Mouse (Mus musculus) CH12.LX (cell line): ENCODE results near the gene Lgr4. TPM values are rescaled to one million over a fixed set of nuclear protein-coding genes. Genes with fewer than 3 reads are reported as not detected.
A peak's percentile ranks its signal among the peaks of the same experiment; 100 is the strongest.

ENCODE experiments used
- DNase-seq: peaks from one replicate; pipeline ENCODE4 v3.0.0-alpha.2; 2013; ENCODE audit errors: extremely low read depth
- H3K27ac ChIP-seq: 2 replicates; pipeline ENCODE4 v1.5.1; 2012; ENCODE audit warnings: low read depth, mild to moderate bottlenecking, control low read depth, moderate library complexity; ENCODE audit not compliant: insufficient read depth
- H3K27me3 ChIP-seq: replicated peaks from 2 replicates; pipeline ENCODE3; 2012; ENCODE audit warnings: inconsistent platforms
- H3K36me3 ChIP-seq, 2 experiments: replicated peaks in 1 of 2; 2 replicates each; pipeline versions ENCODE3 to v1.6.1; 2012; ENCODE audit warnings: inconsistent platforms in 1 of 2, low read length in 1 of 2, mild to moderate bottlenecking in 1 of 2, mixed read lengths in 1 of 2, moderate library complexity in 1 of 2; ENCODE audit not compliant: control insufficient read depth in 1 of 2, insufficient read depth in 1 of 2
- H3K4me1 ChIP-seq, 2 experiments: 2 replicates each; pipeline ENCODE4 v1.6.1; 2012; ENCODE audit warnings: inconsistent platforms in 1 of 2, moderate library complexity in 1 of 2; ENCODE audit not compliant: insufficient read depth in 2 of 2, control insufficient read depth in 1 of 2
- H3K4me2 ChIP-seq: 2 replicates; pipeline ENCODE4 v1.6.1; 2012; ENCODE audit warnings: low read depth, mild to moderate bottlenecking, control low read depth; ENCODE audit not compliant: poor library complexity, insufficient read depth, severe bottlenecking
- H3K4me3 ChIP-seq, 3 experiments: fragments of 150-350 bp in 1 of 3; sonication (generic) in 1 of 3; replicated peaks in 1 of 3; 2 replicates each; pipeline versions ENCODE3 to v1.5.1; 2011 to 2012; ENCODE audit warnings: low read depth in 2 of 3, low read length in 2 of 3, mild to moderate bottlenecking in 2 of 3, moderate library complexity in 2 of 3, control low read depth in 1 of 3, improper control_type of control experiment in 1 of 3, inconsistent platforms in 1 of 3, mixed read lengths in 1 of 3; ENCODE audit not compliant: poor library complexity in 1 of 3
- H3K79me2 ChIP-seq: replicated peaks from 2 replicates; pipeline ENCODE4 v1.6.1; 2012; ENCODE audit warnings: mild to moderate bottlenecking, moderate library complexity; ENCODE audit not compliant: control insufficient read depth, poor library complexity, insufficient read depth, severe bottlenecking; ENCODE audit errors: extremely low read depth
- H3K9ac ChIP-seq: 2 replicates; pipeline ENCODE4 v1.6.1; 2012; ENCODE audit warnings: low read depth, mild to moderate bottlenecking, control low read depth, moderate library complexity; ENCODE audit not compliant: insufficient read depth
- H3K9me3 ChIP-seq: replicated peaks from 2 replicates; pipeline ENCODE3; 2012; ENCODE audit warnings: low read length, inconsistent platforms, mixed read lengths
- CHD1 ChIP-seq: IDR thresholded peaks from 2 replicates; pipeline ENCODE4 v1.6.1; 2012; ENCODE audit warnings: low read depth, low read length, improper control_type of control experiment, inconsistent platforms
- CHD2 ChIP-seq: IDR thresholded peaks from 2 replicates; pipeline ENCODE4 v1.6.1; 2011; ENCODE audit warnings: low read length, improper control_type of control experiment
- CTCF ChIP-seq, 2 experiments: IDR thresholded peaks in 1 of 2; conservative IDR thresholded peaks in 1 of 2; 2 replicates each; pipeline ENCODE4 v1.5.1; 2011 to 2012; ENCODE audit warnings: low read depth in 2 of 2, low read length in 2 of 2, improper control_type of control experiment in 1 of 2, inconsistent platforms in 1 of 2, mild to moderate bottlenecking in 1 of 2, moderate library complexity in 1 of 2
- ELF1 ChIP-seq: IDR thresholded peaks from 2 replicates; pipeline ENCODE4 v1.6.1; 2014; ENCODE audit warnings: low read depth, mild to moderate bottlenecking, inconsistent platforms, low read length, improper control_type of control experiment
- IRF4 ChIP-seq: IDR thresholded peaks from 2 replicates; pipeline ENCODE4 v1.6.1; 2014; ENCODE audit warnings: low read depth, mild to moderate bottlenecking, inconsistent platforms, low read length, improper control_type of control experiment
- JUN ChIP-seq: IDR thresholded peaks from 2 replicates; pipeline ENCODE4 v1.6.1; 2011; ENCODE audit warnings: low read depth, mild to moderate bottlenecking, low read length, improper control_type of control experiment, moderate library complexity; ENCODE audit not compliant: insufficient read depth
- KAT2A ChIP-seq: IDR thresholded peaks from 2 replicates; pipeline ENCODE4 v1.6.1; 2012; ENCODE audit warnings: low read length, improper control_type of control experiment, inconsistent platforms; ENCODE audit not compliant: insufficient replicate concordance
- MAFK ChIP-seq: IDR thresholded peaks from 2 replicates; pipeline ENCODE4 v1.6.1; 2011; ENCODE audit warnings: low read length, improper control_type of control experiment; ENCODE audit not compliant: insufficient replicate concordance
- MAZ ChIP-seq: IDR thresholded peaks from 2 replicates; pipeline ENCODE4 v1.6.1; 2012; ENCODE audit warnings: low read depth, mild to moderate bottlenecking, inconsistent platforms, low read length, improper control_type of control experiment, moderate library complexity
- MEF2A ChIP-seq: IDR thresholded peaks from 2 replicates; pipeline ENCODE4 v1.6.1; 2014; ENCODE audit warnings: low read depth, mild to moderate bottlenecking, inconsistent platforms, low read length, improper control_type of control experiment, borderline replicate concordance
- MXI1 ChIP-seq: IDR thresholded peaks from 2 replicates; pipeline ENCODE4 v1.6.1; 2011; ENCODE audit warnings: mild to moderate bottlenecking, low read depth, low read length, improper control_type of control experiment
- PAX5 ChIP-seq: IDR thresholded peaks from 2 replicates; pipeline ENCODE4 v1.6.1; 2012; ENCODE audit warnings: low read length, inconsistent platforms, mixed read lengths
- POLR2A ChIP-seq: IDR thresholded peaks from 2 replicates; pipeline ENCODE4 v1.6.1; 2011; ENCODE audit warnings: low read depth, mild to moderate bottlenecking, improper control_type of control experiment, low read length
- RAD21 ChIP-seq: IDR thresholded peaks from 2 replicates; pipeline ENCODE4 v1.6.1; 2011; ENCODE audit warnings: low read depth, mild to moderate bottlenecking, low read length, improper control_type of control experiment, moderate library complexity
- RCOR1 ChIP-seq: conservative IDR thresholded peaks from 2 replicates; pipeline ENCODE4 v1.6.1; 2012; ENCODE audit warnings: low read depth, mild to moderate bottlenecking, inconsistent platforms, low read length, improper control_type of control experiment
- SMC3 ChIP-seq: IDR thresholded peaks from 2 replicates; pipeline ENCODE4 v1.6.1; 2011; ENCODE audit warnings: low read depth, low read length, improper control_type of control experiment
- UBTF ChIP-seq: IDR thresholded peaks from 2 replicates; pipeline ENCODE4 v1.6.1; 2012; ENCODE audit warnings: low read depth, mild to moderate bottlenecking, inconsistent platforms, low read length, improper control_type of control experiment, moderate library complexity
- USF1 ChIP-seq: IDR thresholded peaks from 2 replicates; pipeline ENCODE4 v1.6.1; 2014; ENCODE audit warnings: low read depth, mild to moderate bottlenecking, inconsistent platforms, low read length, improper control_type of control experiment
- USF2 ChIP-seq: conservative IDR thresholded peaks from 2 replicates; pipeline ENCODE4 v1.6.1; 2011; ENCODE audit warnings: low read depth, low read length, improper control_type of control experiment
- ZC3H11A ChIP-seq: IDR thresholded peaks from 2 replicates; pipeline ENCODE4 v1.6.1; 2012; ENCODE audit warnings: low read depth, mild to moderate bottlenecking, inconsistent platforms, low read length, improper control_type of control experiment
- ZKSCAN1 ChIP-seq: IDR thresholded peaks from 2 replicates; pipeline ENCODE4 v1.6.1; 2012; ENCODE audit warnings: low read depth, inconsistent platforms, low read length, improper control_type of control experiment, borderline replicate concordance
- dilution Hi-C: fragments of 300-500 bp; cut with MboI; formaldehyde crosslinking; loops from 2 replicates; pipeline ENCODE4 v1.14.3; 2020; ENCODE audit warnings: low sequenced_read_pairs; ENCODE audit not compliant: extremely low pct_unique_long_range_greater_than_20kb, extremely low pct_ligation_motif_present
- in situ Hi-C: fragments of 300-500 bp; cut with MboI; formaldehyde crosslinking; loops from 3 replicates; pipeline ENCODE4 v1.14.3; 2019; ENCODE audit warnings: low sequenced_read_pairs, low pct_ligation_motif_present, low pct_unique_long_range_greater_than_20kb, mixed read lengths
- polyA plus RNA-seq: library from polyadenylated mRNA; unstranded; fragments of >175 nt; gene quantifications from 2 replicates; pipeline ENCODE4 v1.2.1, GENCODE M21; 2012; ENCODE audit warnings: low read depth; ENCODE audit not compliant: insufficient read length
- total RNA-seq, 2 experiments: library from RNA; depleted of rRNA; stranded (reverse); fragments of 300-350 nt in 1 of 2; fragments of >200 nt in 1 of 2; gene quantifications; 2 replicates each; pipeline ENCODE4 v1.2.3; 2012 to 2014

The Lgr4 gene
- total and polyA plus RNA-seq, 3 experiments: 6.1 to 11.4 (median 6.9) TPM

DNA sequence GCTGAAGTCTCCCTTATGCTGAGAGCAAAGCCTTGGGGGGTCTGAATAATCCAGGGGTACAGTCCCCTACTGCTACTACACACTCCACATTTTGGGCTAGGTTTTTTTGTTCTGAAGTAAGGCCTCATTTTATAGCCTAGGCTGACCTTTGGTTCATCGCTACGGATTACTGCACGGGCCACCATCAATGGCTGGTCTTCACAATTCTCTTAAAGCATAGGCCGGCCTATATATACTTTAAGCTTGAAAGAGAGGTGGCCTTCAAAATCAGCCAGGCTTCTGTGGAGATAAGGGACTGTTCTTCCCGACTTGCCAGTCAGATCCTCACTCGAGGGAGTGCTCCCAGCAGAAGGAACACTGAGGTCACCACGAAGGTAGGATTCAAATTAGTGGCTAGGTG, 14.6 kb upstream of the Lgr4 start:
- TF ChIP-seq MAZ: no peak
- no peak for TF ChIP-seq RAD21
- no peaks in the 10 kb centered on the region for H3K27me3 ChIP-seq
- no peaks in the 10 kb centered on the region for H3K9me3 ChIP-seq
- DNase-seq: no peak
- dilution Hi-C loops: no loop called here
- no peaks in the 10 kb centered on the region for H3K79me2 ChIP-seq
- peaks cover 15 to 40% of the 10 kb centered on the region in 2 experiments for H3K36me3 ChIP-seq
- no peak overlapping the region for H3K4me3 ChIP-seq
- no peak overlapping the region for H3K9ac ChIP-seq
- no peak overlapping the region for H3K27ac ChIP-seq
- no peak overlapping the region for H3K4me2 ChIP-seq
- in situ Hi-C loops: loop anchor here (25.0 kb wide), 2 partner anchors 159 to 659 kb away; no protein-coding TSS in a partner anchor
- H3K4me1 ChIP-seq: no peaks in the 10 kb centered on the region

DNA sequence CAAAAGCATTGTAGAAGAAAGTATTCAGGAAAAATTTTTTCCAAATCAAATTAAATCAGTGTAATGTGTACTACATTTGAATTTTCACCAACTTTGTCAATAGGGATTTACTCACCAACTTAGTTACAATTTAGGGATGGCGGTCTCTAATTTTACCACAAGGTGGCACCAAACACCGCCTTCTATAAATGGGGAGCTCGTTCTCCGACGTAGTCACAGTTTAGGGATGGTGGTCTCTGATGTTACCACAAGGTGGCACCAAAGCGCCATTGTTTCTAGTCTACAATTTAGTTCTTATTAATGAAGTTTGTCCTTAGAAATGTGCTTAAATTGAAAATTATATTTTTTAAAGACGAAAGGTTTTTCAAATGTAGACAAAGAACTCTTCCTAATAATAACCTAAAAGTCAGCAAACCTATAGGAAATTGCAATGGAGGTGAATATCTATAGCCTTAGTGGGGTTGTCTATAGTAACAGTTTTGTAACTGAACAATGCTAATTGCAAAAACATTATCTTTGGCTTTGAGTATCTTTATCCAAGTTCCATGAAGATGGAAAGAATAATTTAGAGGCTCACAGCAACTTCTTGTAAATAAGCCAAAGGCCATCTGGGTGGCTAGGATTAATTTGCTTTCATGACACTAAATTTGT, 13.2 kb upstream of the Lgr4 start:
- DNase-seq: peak; percentile 89
- Histone ChIP-seq H3K36me3 (peaks cover 12 to 28% of the 10 kb centered on the region in 2 experiments), H3K4me3 (no peak overlapping the region), H3K9ac (no peak overlapping the region), H3K4me1 (no peaks in the 10 kb centered on the region), H3K79me2 (no peaks in the 10 kb centered on the region), H3K27me3 (no peaks in the 10 kb centered on the region), H3K9me3 (no peaks in the 10 kb centered on the region), H3K4me2 (no peak overlapping the region), H3K27ac (no peak overlapping the region)
- peak; percentile 22; the same call in 1 of the 2 replicates for TF ChIP-seq POLR2A
- TF ChIP-seq MEF2A: no peak
- no peak for TF ChIP-seq JUN
- TF ChIP-seq ZC3H11A: peak; percentile 88
- TF ChIP-seq UBTF: no peak
- peak; percentile 96 for TF ChIP-seq SMC3
- peak; percentile 87 to 99 for TF ChIP-seq CTCF (conservative IDR thresholded peaks at IDR 0.05 in 1 of 2, IDR thresholded peaks at IDR 0.05 in 1 of 2; ENCODE audit: low read depth in 2 of 2, low read length in 2 of 2)
- TF ChIP-seq RCOR1: no peak
- TF ChIP-seq ELF1: no peak
- dilution Hi-C loops: no loop called here
- in situ Hi-C loops: loop anchor here (25.0 kb wide), 2 partner anchors 158 to 658 kb away; no protein-coding TSS in a partner anchor

DNA sequence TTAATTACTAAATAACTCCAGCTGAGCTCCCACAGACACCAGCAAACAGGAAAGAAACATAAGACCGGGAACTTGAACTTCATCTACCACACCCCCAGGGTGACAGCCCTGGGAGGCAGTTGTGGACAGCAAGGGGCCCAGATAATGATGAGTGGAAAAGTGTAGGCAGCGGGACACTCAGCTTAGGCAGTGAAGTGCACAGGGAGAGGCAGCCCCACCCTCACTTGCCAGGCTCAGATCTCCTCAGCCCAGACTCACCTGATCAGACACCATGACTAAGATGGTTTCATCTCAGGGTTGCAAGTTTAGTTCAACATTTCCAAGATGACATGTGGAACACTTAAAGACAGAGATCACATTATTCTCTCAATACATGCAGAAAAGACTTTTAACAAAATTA, 8.3 kb upstream of the Lgr4 start:
- H3K4me1 ChIP-seq: 0 out of 4 replicates have a peak, but pooled peaks cover 0 to 4% of the 10 kb centered on the region in 2 experiments
- H3K4me2 ChIP-seq: no peak overlapping the region
- H3K4me3 ChIP-seq: no peak overlapping the region
- H3K27me3 ChIP-seq: no peaks in the 10 kb centered on the region
- no peak overlapping the region for H3K9ac ChIP-seq
- no peaks in the 10 kb centered on the region for H3K79me2 ChIP-seq
- H3K36me3 ChIP-seq: no peaks in the 10 kb centered on the region
- no peak for TF ChIP-seq IRF4
- TF ChIP-seq PAX5: no peak
- no peak for TF ChIP-seq USF2
- no peak for TF ChIP-seq USF1
- no peak for TF ChIP-seq ZKSCAN1
- TF ChIP-seq CHD2: no peak
- TF ChIP-seq MAFK: no peak
- no peak for TF ChIP-seq KAT2A
- TF ChIP-seq POLR2A: no peak
- TF ChIP-seq CHD1: no peak
- no peak for TF ChIP-seq MXI1
- in situ Hi-C loops (loop anchor here (5.0 to 25.0 kb wide), 3 partner anchors 153 to 653 kb away; no protein-coding TSS in a partner anchor), dilution Hi-C loops (no loop called here)
- no peak for DNase-seq
- no peaks in the 10 kb centered on the region for H3K9me3 ChIP-seq
- H3K27ac ChIP-seq: no peak overlapping the region
